Mouse (Mus musculus) ES-E14 (cell line): ENCODE data around the gene Nfkb1. TPM values are rescaled to one million over a fixed set of nuclear protein-coding genes. Genes with fewer than 3 reads are reported as not detected.

Experiments used
- DNase-seq: peaks from one replicate; pipeline ENCODE4 v3.0.0-alpha.2; 2013; ENCODE audit warnings: low read depth, low spot score
- H3K27ac ChIP-seq: 2 replicates; pipeline ENCODE4 v1.5.1; 2012; ENCODE audit warnings: low read depth, mild to moderate bottlenecking, low read length, moderate library complexity, mixed read lengths; ENCODE audit not compliant: poor library complexity, insufficient read depth, severe bottlenecking
- H3K36me3 ChIP-seq: 2 replicates; pipeline ENCODE4 v1.6.1; 2012; ENCODE audit warnings: mild to moderate bottlenecking, low read length, moderate library complexity, mixed read lengths; ENCODE audit not compliant: control insufficient read depth, poor library complexity, insufficient read depth, severe bottlenecking
- H3K4me1 ChIP-seq, 2 experiments: fragments of 150-350 bp in 1 of 2; sonication (generic) in 1 of 2; 2 replicates each; pipeline ENCODE4 v1.6.1; 2012; ENCODE audit warnings: low read length in 2 of 2, mild to moderate bottlenecking in 1 of 2, mixed read lengths in 1 of 2; ENCODE audit not compliant: control insufficient read depth in 2 of 2, insufficient read depth in 2 of 2, poor library complexity in 1 of 2
- H3K4me3 ChIP-seq, 2 experiments: fragments of 150-350 bp in 1 of 2; sonication (generic) in 1 of 2; 2 replicates each; pipeline ENCODE4 v1.5.1; 2012; ENCODE audit warnings: low read length in 2 of 2, low read depth in 1 of 2, mild to moderate bottlenecking in 1 of 2, mixed read lengths in 1 of 2; ENCODE audit not compliant: insufficient read depth in 1 of 2, poor library complexity in 1 of 2, severe bottlenecking in 1 of 2
- H3K9ac ChIP-seq: 2 replicates; pipeline ENCODE4 v1.6.1; 2012; ENCODE audit warnings: low read depth, mild to moderate bottlenecking, low read length, mixed read lengths; ENCODE audit not compliant: poor library complexity, insufficient read depth, severe bottlenecking
- H3K9me3 ChIP-seq: fragments of 150-350 bp; sonication (generic); 2 replicates; pipeline ENCODE4 v1.6.1; 2012; ENCODE audit warnings: low read depth, mild to moderate bottlenecking, low read length; ENCODE audit not compliant: control insufficient read depth, insufficient read depth
- CHD2 ChIP-seq: IDR thresholded peaks from 2 replicates; pipeline ENCODE4 v1.6.1; 2014; ENCODE audit warnings: mild to moderate bottlenecking, low read depth, low read length, inconsistent platforms
- HCFC1 ChIP-seq: IDR thresholded peaks from 2 replicates; pipeline ENCODE4 v1.6.1; 2012; ENCODE audit warnings: low read length, inconsistent platforms, borderline replicate concordance; ENCODE audit not compliant: insufficient read depth
- MAFK ChIP-seq: IDR thresholded peaks from 2 replicates; pipeline ENCODE4 v1.6.1; 2014; ENCODE audit warnings: mild to moderate bottlenecking, low read depth, low read length, inconsistent platforms; ENCODE audit not compliant: insufficient read depth
- ZC3H11A ChIP-seq: IDR thresholded peaks from 2 replicates; pipeline ENCODE4 v1.6.1; 2012; ENCODE audit warnings: low read depth, mild to moderate bottlenecking, inconsistent platforms, low read length, borderline replicate concordance
- ZNF384 ChIP-seq: IDR thresholded peaks from 2 replicates; pipeline ENCODE4 v1.6.1; 2012; ENCODE audit warnings: low read depth, low read length, inconsistent platforms
- in situ Hi-C, 2 experiments: fragments of 600-800 bp; cut with MboI; formaldehyde crosslinking; loops; one replicate each; pipeline ENCODE4 v1.15.1; 2025; ENCODE audit warnings: low sequenced_read_pairs in 2 of 2, inconsistent platforms in 1 of 2; ENCODE audit not compliant: unreplicated experiment in 2 of 2
- total RNA-seq: library from RNA; depleted of rRNA; stranded (reverse); fragments of 300-350 nt; gene quantifications from 2 replicates; pipeline ENCODE4 v1.2.3, GENCODE M21; 2012

Nfkb1 gene
- total RNA-seq, 1 experiment = 35.0 TPM

DNA sequence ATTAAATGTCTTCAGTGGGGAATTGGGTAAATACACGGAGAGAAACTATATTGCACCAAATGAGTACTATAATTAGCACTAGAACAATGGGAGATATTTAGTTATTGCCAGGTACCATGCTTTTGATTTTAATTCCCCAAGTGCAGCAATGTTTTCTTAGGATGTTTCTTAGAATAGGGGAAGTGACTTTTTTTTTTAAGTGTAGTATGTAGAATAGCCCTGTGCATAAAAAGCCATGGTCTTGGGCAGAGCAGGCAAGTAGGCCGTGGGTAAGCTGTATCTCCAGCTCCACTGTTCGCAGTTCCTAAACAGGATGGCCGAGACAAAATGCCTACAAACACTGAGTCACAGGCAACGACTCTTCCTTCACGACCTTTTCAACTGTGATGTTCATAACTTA lies 8.1 kb downstream of the Nfkb1 start:
- Histone ChIP-seq H3K27ac (no peak overlapping the region), H3K9me3 (no peaks in the 10 kb centered on the region), H3K4me1 (peaks cover 3 to 17% of the 10 kb centered on the region in 2 experiments; a peak in 3 of 4 replicates), H3K4me3 (no peak overlapping the region), H3K9ac (no peak overlapping the region), H3K36me3 (no peaks in the 10 kb centered on the region)
- no peak for DNase-seq
- in situ Hi-C loops = no loop called here
- TF ChIP-seq MAFK = no peak
- TF ChIP-seq ZNF384 = no peak
- no peak for TF ChIP-seq CHD2
- TF ChIP-seq HCFC1 = no peak
- no peak for TF ChIP-seq ZC3H11A

DNA sequence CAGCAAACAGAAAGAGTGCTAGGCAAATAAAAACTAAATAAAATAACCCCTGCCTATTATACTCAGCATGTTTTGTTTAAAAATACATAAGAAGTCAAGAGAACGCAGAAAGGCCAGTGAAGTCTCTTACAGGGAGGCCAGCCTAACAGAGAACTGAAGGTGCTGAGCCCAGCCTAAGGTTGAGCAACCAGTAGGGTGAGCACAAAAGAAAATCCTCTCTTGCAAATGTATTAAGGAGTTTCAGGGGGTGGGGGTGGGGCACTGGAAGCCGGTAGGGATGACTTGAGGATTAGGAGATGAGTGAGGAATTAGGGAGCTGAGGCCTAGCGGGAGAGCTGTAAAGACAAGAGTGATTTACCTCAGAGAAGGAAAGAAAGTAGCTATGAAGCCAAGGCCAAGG lies 9.1 kb downstream of the Nfkb1 start:
- Histone ChIP-seq H3K9me3 (no peaks in the 10 kb centered on the region), H3K4me3 (no peak overlapping the region; a peak in 1 of 4 replicates), H3K27ac (no peak overlapping the region), H3K36me3 (no peaks in the 10 kb centered on the region), H3K4me1 (peaks cover 3 to 12% of the 10 kb centered on the region in 2 experiments; a peak in 3 of 4 replicates), H3K9ac (no peak overlapping the region)
- no peak for TF ChIP-seq ZC3H11A
- TF ChIP-seq ZNF384 = no peak
- TF ChIP-seq HCFC1 = no peak
- TF ChIP-seq MAFK = no peak
- TF ChIP-seq CHD2 = no peak
- DNase-seq = no peak
- in situ Hi-C loops = no loop called here

DNA sequence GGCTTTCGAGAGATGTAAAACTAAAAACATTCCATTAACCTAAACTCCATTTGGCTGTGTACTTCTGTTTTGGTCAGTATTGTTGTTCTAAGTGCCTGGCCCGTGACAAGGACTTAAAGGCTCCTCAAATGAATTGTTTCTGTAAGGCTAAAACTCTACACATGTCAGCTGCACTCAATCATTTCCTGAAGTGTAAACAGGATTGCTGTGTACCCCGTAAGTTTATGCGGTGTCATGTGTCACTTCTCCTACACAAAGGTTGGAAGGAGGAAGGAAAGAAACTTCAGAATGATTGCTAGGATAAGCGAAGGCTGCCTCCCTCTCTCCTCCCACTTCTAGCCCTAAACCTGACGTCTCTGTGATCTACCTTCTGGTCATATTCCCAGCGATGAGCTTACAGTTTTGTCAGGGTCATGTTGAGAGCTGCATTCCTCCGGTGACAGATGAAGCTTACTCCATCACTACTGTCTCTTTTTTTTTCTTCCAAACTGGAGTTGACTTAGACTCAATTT lies 10.0 kb downstream of the Nfkb1 start:
- DNase-seq = no peak
- no peaks in the 10 kb centered on the region for H3K9me3 ChIP-seq
- H3K4me1 ChIP-seq = peaks cover 3 to 11% of the 10 kb centered on the region in 2 experiments; a peak in 3 of 4 replicates
- TF ChIP-seq HCFC1 (no peak), MAFK (no peak), CHD2 (no peak), ZC3H11A (no peak), ZNF384 (no peak)
- H3K4me3 ChIP-seq = no peak overlapping the region
- H3K36me3 ChIP-seq = no peaks in the 10 kb centered on the region
- no peak overlapping the region for H3K9ac ChIP-seq
- in situ Hi-C loops = no loop called here
- H3K27ac ChIP-seq = no peak overlapping the region

DNA sequence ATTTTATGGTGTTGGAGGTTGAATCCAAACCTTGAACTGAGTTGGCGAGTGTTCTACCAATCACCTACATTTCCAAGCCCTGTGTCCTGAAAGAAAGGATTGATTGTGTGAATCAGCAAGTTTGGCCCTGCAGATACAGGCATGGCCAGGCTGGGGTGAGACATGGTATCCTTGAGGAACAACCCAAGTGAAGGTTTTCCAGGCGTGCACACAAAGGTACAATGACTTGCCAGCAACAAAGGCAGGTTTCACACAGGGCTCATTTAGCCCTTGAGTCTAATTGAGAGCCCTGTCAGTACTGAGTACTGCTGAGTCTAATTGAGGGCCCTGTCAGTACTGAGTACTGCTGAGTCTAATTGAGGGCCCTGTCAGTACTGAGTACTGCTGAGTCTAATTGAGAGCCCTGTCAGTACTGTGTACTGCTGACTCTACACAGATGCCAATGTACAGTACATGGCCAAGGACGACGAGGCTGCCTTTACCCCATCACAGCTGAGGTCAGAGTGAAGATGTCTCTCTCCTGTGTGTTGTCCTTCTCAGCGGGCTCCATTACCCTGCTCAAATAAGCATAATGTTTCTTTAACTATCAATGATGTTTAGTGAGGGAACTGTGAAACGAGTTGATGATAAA lies 11.0 kb downstream of the Nfkb1 start:
- Histone ChIP-seq H3K9ac (no peak overlapping the region), H3K9me3 (no peaks in the 10 kb centered on the region), H3K4me1 (peaks cover 3 to 10% of the 10 kb centered on the region in 2 experiments; a peak in 3 of 4 replicates), H3K36me3 (no peaks in the 10 kb centered on the region), H3K4me3 (no peak overlapping the region), H3K27ac (no peak overlapping the region)
- DNase-seq = no peak
- in situ Hi-C loops = no loop called here
- TF ChIP-seq MAFK (no peak), ZNF384 (no peak), ZC3H11A (no peak)

DNA sequence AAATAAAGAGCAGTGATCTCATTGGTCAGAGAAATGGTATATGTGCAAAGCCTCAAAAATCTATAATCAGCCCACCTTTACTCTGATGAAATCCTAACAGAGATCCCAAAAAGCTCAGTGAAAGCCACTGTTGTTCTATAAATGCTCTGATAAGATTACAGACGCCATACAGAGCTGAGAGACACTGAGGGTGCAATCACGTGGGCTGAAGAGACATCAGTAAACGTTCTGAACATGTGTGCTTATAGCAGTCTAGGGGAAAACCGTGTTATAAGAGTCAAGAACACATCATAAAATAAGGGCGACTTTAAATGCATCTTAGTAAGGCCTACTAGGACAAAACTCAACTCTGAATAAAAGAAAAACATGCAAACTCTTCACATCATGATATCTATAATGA lies 14.3 kb downstream of the Nfkb1 start:
- in situ Hi-C loops = no loop called here
- no peak overlapping the region for H3K9ac ChIP-seq
- H3K4me1 ChIP-seq = peaks cover 0 to 2% of the 10 kb centered on the region in 2 experiments; a peak in 2 of 4 replicates
- no peaks in the 10 kb centered on the region for H3K36me3 ChIP-seq
- H3K9me3 ChIP-seq = no peaks in the 10 kb centered on the region
- no peak overlapping the region for H3K4me3 ChIP-seq
- no peak for TF ChIP-seq CHD2
- no peak for TF ChIP-seq MAFK
- H3K27ac ChIP-seq = no peak overlapping the region
- no peak for DNase-seq
